Mouse (Mus musculus) liver, adult 2 months (tissue): ENCODE measurements at regions not wholly inside any gene's neighbourhood (a gene's known extent, or its start where the extent isn't known, plus 50 kb on each side); places are given as distances from the start of the nearest gene placed in this dataset.

Experiments used
- CTCF ChIP-seq: fragments of 200-500 bp; IDR thresholded peaks from 2 replicates; pipeline ENCODE4 v1.5.1; 2011; ENCODE audit warnings: low read depth, low read length, control low read depth
- POLR2A ChIP-seq: fragments of 200-500 bp; IDR thresholded peaks from 2 replicates; pipeline ENCODE4 v1.6.1; 2011; ENCODE audit warnings: low read length, control low read depth; ENCODE audit not compliant: insufficient read depth; ENCODE audit errors: extremely low read depth

GRCm38 (mm10) chr12:13769156-13769555, 382.7 kb downstream of the Fam84a start:
- no peak for TF ChIP-seq CTCF
- no peak for TF ChIP-seq POLR2A
